25 mouse cellular contexts compared by ENCODE assay signal in the genomic region with DNA sequence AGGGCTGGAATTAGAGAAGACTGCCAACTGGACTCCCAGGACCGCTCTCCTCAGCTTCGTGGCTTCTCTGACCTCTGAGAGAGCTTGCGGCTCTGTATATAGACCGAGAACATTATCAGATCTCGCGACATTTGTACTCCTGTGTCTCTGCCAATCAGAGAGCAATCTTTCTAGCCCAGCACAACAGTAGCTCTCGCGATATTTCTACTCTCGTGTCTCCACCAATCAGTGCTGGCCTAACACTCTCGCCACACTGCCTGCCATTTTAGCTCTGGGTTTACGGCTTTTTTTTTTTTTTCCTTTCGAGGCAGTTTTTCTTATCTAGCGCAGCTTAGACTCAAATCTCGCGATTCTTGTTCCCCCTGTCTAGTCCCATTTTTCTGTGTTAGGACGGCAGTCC.
"Had no signal": no experiment of that assay in that cellular context is flagged by ENCODE, and none has a peak within 500 bp of the region (broad histone marks: within the 10 kb centered on the region; RNA-seq: fewer than 3 reads in every experiment).

No protein-coding gene starts in this region.

- H3K27ac ChIP-seq: gastrocnemius, adult 2 months; heart, embryonic 10.5 days; hindbrain, embryonic 10.5 days; hindbrain, embryonic 12.5 days; hindbrain, embryonic 14.5 days; intestine, embryonic 15.5 days; kidney, embryonic 15.5 days; kidney, postnatal 0 days; layer of hippocampus, adult 2 months; limb, embryonic 13.5 days; limb, embryonic 15.5 days; liver, embryonic 12.5 days; liver, embryonic 14.5 days had no signal

- H3K4me3 ChIP-seq: gastrocnemius, adult 2 months; heart, embryonic 10.5 days; heart, embryonic 12.5 days; hindbrain, embryonic 10.5 days; hindbrain, embryonic 12.5 days; intestine, embryonic 15.5 days; kidney, embryonic 15.5 days; layer of hippocampus, adult 2 months; limb, embryonic 13.5 days; limb, embryonic 15.5 days; liver, embryonic 12.5 days had no signal

- H3K9ac ChIP-seq: heart, embryonic 12.5 days; hindbrain, embryonic 12.5 days; hindbrain, embryonic 14.5 days; intestine, embryonic 15.5 days; kidney, embryonic 15.5 days; limb, embryonic 13.5 days; limb, embryonic 15.5 days; liver, embryonic 12.5 days; liver, embryonic 14.5 days had no signal

- H3K4me1 ChIP-seq: heart, embryonic 10.5 days; heart, embryonic 12.5 days; hindbrain, embryonic 10.5 days; hindbrain, embryonic 12.5 days; intestine, embryonic 15.5 days; kidney, embryonic 15.5 days; limb, embryonic 13.5 days; limb, embryonic 15.5 days; liver, embryonic 12.5 days had no signal

- DNase-seq: gastrocnemius, adult 2 months; gastrocnemius, postnatal 14 days; heart, adult 18-20 months; heart, postnatal 10 days; heart, postnatal 4 days; kidney, adult 2 months; kidney, adult 9 months; kidney, postnatal 25 days; kidney, postnatal 4 days; layer of hippocampus, adult 9-11 months; layer of hippocampus, postnatal 36 days; left cerebral cortex, postnatal 4 days had no signal

- H3K9me3 ChIP-seq: heart, embryonic 10.5 days; hindbrain, embryonic 10.5 days; hindbrain, embryonic 12.5 days; intestine, embryonic 15.5 days; kidney, embryonic 15.5 days; limb, embryonic 13.5 days; limb, embryonic 15.5 days; liver, embryonic 12.5 days had no signal

- H3K36me3 ChIP-seq: heart, embryonic 10.5 days; heart, embryonic 12.5 days; hindbrain, embryonic 10.5 days; hindbrain, embryonic 12.5 days; intestine, embryonic 15.5 days; kidney, embryonic 15.5 days; limb, embryonic 13.5 days; limb, embryonic 15.5 days; liver, embryonic 12.5 days had no signal
